Mouse (Mus musculus) CH12.LX (cell line): ENCODE results near the gene Hoxd8.

Source experiments
- CTCF ChIP-seq, 2 experiments: IDR thresholded peaks in 1 of 2; conservative IDR thresholded peaks in 1 of 2; 2 replicates each; pipeline ENCODE4 v1.5.1; 2011 to 2012; ENCODE audit warnings: low read depth in 2 of 2, low read length in 2 of 2, improper control_type of control experiment in 1 of 2, inconsistent platforms in 1 of 2, mild to moderate bottlenecking in 1 of 2, moderate library complexity in 1 of 2
- EP300 ChIP-seq: IDR thresholded peaks from 2 replicates; pipeline ENCODE4 v1.6.1; 2011; ENCODE audit warnings: low read length, improper control_type of control experiment
- JUND ChIP-seq: conservative IDR thresholded peaks from 2 replicates; pipeline ENCODE4 v1.6.1; 2011; ENCODE audit warnings: low read depth, low read length, improper control_type of control experiment
- POLR2A ChIP-seq: IDR thresholded peaks from 2 replicates; pipeline ENCODE4 v1.6.1; 2011; ENCODE audit warnings: low read depth, mild to moderate bottlenecking, improper control_type of control experiment, low read length
- RCOR1 ChIP-seq: conservative IDR thresholded peaks from 2 replicates; pipeline ENCODE4 v1.6.1; 2012; ENCODE audit warnings: low read depth, mild to moderate bottlenecking, inconsistent platforms, low read length, improper control_type of control experiment
- SIN3A ChIP-seq: IDR thresholded peaks from 2 replicates; pipeline ENCODE4 v1.6.1; 2012; ENCODE audit warnings: low read length, improper control_type of control experiment, inconsistent platforms
- SMC3 ChIP-seq: IDR thresholded peaks from 2 replicates; pipeline ENCODE4 v1.6.1; 2011; ENCODE audit warnings: low read depth, low read length, improper control_type of control experiment
- TBP ChIP-seq: conservative IDR thresholded peaks from 2 replicates; pipeline ENCODE4 v1.6.1; 2011; ENCODE audit warnings: low read depth, low read length, improper control_type of control experiment
- ZNF384 ChIP-seq: IDR thresholded peaks from 2 replicates; pipeline ENCODE4 v1.6.1; 2012; ENCODE audit warnings: low read depth, low read length, improper control_type of control experiment, inconsistent platforms

- no peak for TF ChIP-seq POLR2A
- TF ChIP-seq ZNF384, result no peak
- no peak for TF ChIP-seq CTCF (conservative IDR thresholded peaks at IDR 0.05 in 1 of 2, IDR thresholded peaks at IDR 0.05 in 1 of 2; ENCODE audit: low read depth in 2 of 2, low read length in 2 of 2)
- no peak for TF ChIP-seq JUND
- TF ChIP-seq RCOR1, result no peak
- TF ChIP-seq SIN3A, result no peak
- no peak for TF ChIP-seq EP300
- no peak for TF ChIP-seq TBP
- TF ChIP-seq SMC3, result no peak
Observed at GRCm38 (mm10) chr2:74657251-74658023, 47.0 kb upstream of the Hoxd8 start.
